Mouse (Mus musculus): ENCODE results near the gene Rgs21. TPM values are rescaled to one million over a fixed set of nuclear protein-coding genes. Genes with fewer than 3 reads are reported as not detected.

Gene Rgs21
- polyA plus RNA-seq, 1 experiment from 2014 or later = not detected

DNA sequence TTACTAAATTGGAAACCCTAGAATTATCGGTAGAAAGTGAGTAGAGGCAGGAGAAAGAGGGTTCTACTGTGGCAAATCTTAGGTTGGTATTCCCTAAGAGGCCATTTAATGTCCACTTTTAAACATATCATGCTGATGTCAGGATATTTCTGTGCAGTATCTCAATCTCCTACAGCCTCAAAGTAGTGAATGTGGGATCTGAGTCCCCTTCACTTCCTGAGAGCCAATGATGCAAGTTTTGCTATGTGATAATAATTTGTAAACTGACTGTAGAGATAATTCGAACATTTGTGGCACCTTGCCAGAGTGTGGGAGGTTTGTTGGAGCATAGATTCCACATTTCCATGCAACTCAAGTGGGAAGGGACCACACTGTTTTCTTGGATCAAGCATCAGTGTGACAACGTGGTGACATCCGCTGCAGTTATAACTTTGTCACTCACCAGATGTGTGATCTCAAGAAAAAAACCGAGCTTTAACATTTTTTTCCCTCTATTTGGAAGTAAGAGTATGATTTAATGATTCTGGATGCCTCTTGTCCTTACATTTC, 49.5 kb downstream of the Rgs21 start:
- no peaks in the 10 kb centered on the region for H3K9me3 ChIP-seq (ENCODE audit: control insufficient read depth, low read length)
- no peaks in the 10 kb centered on the region for H3K36me3 ChIP-seq (ENCODE audit: control insufficient read depth, insufficient read depth, low read length)
- no peak for ATAC-seq (ENCODE audit: low FRiP score, low TSS enrichment)
- no peaks in the 10 kb centered on the region for H3K27me3 ChIP-seq (ENCODE audit: control insufficient read depth, insufficient read depth, low read length)
- H3K4me2 ChIP-seq (replicated peaks; ENCODE audit: low read depth, low read length) = no peak overlapping the region
- no peak overlapping the region for H3K27ac ChIP-seq (ENCODE audit: low read depth, low read length)
- H3K4me1 ChIP-seq (ENCODE audit: control insufficient read depth, insufficient read depth, low read length) = no peaks in the 10 kb centered on the region
- 69% methylated on average over 5 of the region's 5 CpGs for WGBS
- no peak overlapping the region for H3K4me3 ChIP-seq (ENCODE audit: low read length)
- H3K9ac ChIP-seq (ENCODE audit: low read depth, low read length) = no peak overlapping the region

DNA sequence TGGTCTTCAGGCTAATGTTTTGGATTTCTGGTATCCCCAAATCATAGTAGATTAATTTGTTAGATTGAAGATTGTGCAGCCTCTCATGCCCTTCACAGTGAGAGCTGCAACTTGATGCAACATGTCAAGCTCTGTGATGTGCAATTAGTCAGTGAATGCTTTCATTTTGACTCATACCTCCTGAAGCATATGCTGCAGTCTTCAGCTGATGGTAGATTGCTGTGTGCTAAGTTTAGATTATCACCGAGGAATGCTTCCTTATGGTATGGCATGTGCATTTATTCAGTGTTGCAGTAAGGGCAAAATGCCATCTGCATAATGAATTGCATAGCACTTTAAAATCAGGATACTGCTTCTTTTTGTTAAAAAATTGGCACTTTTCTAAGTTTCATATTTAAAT, 65.2 kb downstream of the Rgs21 start:
- WGBS = 86% methylated on average over 1 of the region's 1 CpGs
- H3K9ac ChIP-seq (ENCODE audit: low read depth, low read length) = no peak overlapping the region
- H3K9me3 ChIP-seq (ENCODE audit: control insufficient read depth, low read length) = no peaks in the 10 kb centered on the region
- no peak for ATAC-seq (ENCODE audit: low FRiP score, low TSS enrichment)
- no peaks in the 10 kb centered on the region for H3K4me1 ChIP-seq (ENCODE audit: control insufficient read depth, insufficient read depth, low read length)
- no peaks in the 10 kb centered on the region for H3K27me3 ChIP-seq (ENCODE audit: control insufficient read depth, insufficient read depth, low read length)
- no peak overlapping the region for H3K27ac ChIP-seq (ENCODE audit: low read depth, low read length)
- H3K36me3 ChIP-seq (ENCODE audit: control insufficient read depth, insufficient read depth, low read length) = no peaks in the 10 kb centered on the region
- H3K4me3 ChIP-seq (ENCODE audit: low read length) = no peak overlapping the region
- no peak overlapping the region for H3K4me2 ChIP-seq (replicated peaks; ENCODE audit: low read depth, low read length)

DNA sequence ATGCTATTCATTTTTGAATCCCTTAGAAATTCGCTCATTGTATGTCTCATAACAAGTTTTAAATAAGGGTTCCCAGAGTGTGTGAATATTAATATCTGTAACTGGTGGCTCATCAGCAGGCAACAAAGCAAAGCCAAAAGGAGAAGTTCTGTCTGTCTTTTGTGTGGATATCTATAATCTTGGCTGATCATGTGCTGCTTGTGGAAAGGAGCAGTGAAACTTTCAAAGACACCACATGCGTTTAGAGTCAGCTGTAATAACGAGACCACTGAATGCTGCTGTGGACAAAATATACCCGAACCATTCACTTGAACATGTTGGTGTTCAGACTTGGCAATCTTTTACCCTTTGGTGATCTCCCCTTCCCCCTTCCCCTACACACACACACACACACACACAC, 67.0 kb downstream of the Rgs21 start:
- Histone ChIP-seq H3K9ac (ENCODE audit: low read depth, low read length) (no peak overlapping the region), H3K4me3 (ENCODE audit: low read length) (no peak overlapping the region), H3K4me2 (replicated peaks; ENCODE audit: low read depth, low read length) (no peak overlapping the region), H3K4me1 (ENCODE audit: control insufficient read depth, insufficient read depth, low read length) (no peaks in the 10 kb centered on the region), H3K36me3 (ENCODE audit: control insufficient read depth, insufficient read depth, low read length) (no peaks in the 10 kb centered on the region), H3K9me3 (ENCODE audit: control insufficient read depth, low read length) (no peaks in the 10 kb centered on the region), H3K27ac (ENCODE audit: low read depth, low read length) (no peak overlapping the region), H3K27me3 (ENCODE audit: control insufficient read depth, insufficient read depth, low read length) (no peaks in the 10 kb centered on the region)
- no peak for ATAC-seq (ENCODE audit: low FRiP score, low TSS enrichment)
- WGBS = 85% methylated on average over 4 of the region's 4 CpGs

DNA sequence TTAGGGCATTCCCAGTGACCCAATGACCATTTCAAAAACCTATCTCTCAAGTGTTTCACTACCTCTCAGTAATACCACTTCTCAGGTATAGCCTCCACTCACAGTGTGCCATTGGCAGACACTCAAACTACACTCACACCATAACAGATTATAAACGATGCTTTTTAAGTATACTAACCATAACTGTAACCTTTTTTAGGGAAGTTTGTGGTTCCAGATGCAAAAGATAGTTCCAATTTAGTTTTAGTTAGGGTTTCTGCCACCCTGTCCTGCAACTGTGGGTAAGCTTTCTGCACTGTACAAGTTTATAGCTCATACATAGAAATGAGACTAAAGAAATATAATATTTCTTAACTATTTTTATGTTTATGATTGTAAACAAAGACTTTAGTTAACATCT, 67.7 kb downstream of the Rgs21 start:
- H3K9me3 ChIP-seq (ENCODE audit: control insufficient read depth, low read length) = no peaks in the 10 kb centered on the region
- WGBS = 77% methylated on average over 1 of the region's 1 CpGs
- H3K9ac ChIP-seq (ENCODE audit: low read depth, low read length) = no peak overlapping the region
- no peak for ATAC-seq (ENCODE audit: low FRiP score, low TSS enrichment)
- H3K4me2 ChIP-seq (replicated peaks; ENCODE audit: low read depth, low read length) = no peak overlapping the region
- H3K36me3 ChIP-seq (ENCODE audit: control insufficient read depth, insufficient read depth, low read length) = no peaks in the 10 kb centered on the region
- H3K4me3 ChIP-seq (ENCODE audit: low read length) = no peak overlapping the region
- no peaks in the 10 kb centered on the region for H3K27me3 ChIP-seq (ENCODE audit: control insufficient read depth, insufficient read depth, low read length)
- H3K4me1 ChIP-seq (ENCODE audit: control insufficient read depth, insufficient read depth, low read length) = no peaks in the 10 kb centered on the region
- H3K27ac ChIP-seq (ENCODE audit: low read depth, low read length) = no peak overlapping the region

DNA sequence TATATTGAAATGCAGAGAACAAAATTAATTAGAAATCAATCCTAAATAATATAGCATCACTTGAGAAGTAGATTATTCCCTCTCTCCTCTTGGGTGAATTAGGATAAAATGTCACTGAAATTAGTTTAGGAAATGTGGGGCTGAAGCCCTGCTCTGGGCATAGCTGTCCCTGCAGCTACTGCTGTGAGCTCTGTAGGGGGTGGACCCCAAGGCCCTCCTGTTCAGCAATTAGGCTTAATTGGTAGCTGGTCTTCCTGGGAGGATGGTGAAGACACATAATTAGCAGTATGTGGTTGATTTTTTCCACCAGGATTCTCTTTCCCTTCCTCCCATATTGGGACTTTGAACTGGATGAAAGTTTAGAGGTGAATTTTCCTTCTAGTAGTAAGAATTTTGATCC, 68.7 kb downstream of the Rgs21 start:
- H3K36me3 ChIP-seq (ENCODE audit: control insufficient read depth, insufficient read depth, low read length) = no peaks in the 10 kb centered on the region
- H3K4me3 ChIP-seq (ENCODE audit: low read length) = no peak overlapping the region
- no peaks in the 10 kb centered on the region for H3K9me3 ChIP-seq (ENCODE audit: control insufficient read depth, low read length)
- H3K9ac ChIP-seq (ENCODE audit: low read depth, low read length) = no peak overlapping the region
- no peak for ATAC-seq (ENCODE audit: low FRiP score, low TSS enrichment)
- H3K27ac ChIP-seq (ENCODE audit: low read depth, low read length) = no peak overlapping the region
- no peaks in the 10 kb centered on the region for H3K4me1 ChIP-seq (ENCODE audit: control insufficient read depth, insufficient read depth, low read length)
- H3K27me3 ChIP-seq (ENCODE audit: control insufficient read depth, insufficient read depth, low read length) = no peaks in the 10 kb centered on the region
- H3K4me2 ChIP-seq (replicated peaks; ENCODE audit: low read depth, low read length) = no peak overlapping the region

DNA sequence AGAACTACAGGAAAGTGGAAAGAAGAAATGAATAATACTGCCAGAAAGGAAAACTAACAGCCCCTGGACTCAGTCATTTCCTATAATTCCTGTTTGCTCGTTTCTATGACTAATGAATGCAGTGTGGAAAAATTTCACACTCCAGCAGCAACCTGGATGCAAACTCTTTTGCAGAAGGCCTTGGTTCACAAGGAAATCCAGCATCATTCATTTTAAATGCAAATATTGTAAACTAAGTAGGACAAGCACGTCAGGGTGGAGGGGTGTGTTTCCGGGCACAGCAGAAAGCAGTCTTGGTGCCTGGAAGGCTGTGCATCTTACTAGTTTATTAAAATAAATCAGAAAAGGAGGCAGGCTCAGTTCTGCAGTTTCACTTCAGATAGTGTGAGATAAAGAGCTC, 69.4 kb downstream of the Rgs21 start:
- Histone ChIP-seq H3K27ac (ENCODE audit: low read depth, low read length) (no peak overlapping the region), H3K4me3 (ENCODE audit: low read length) (no peak overlapping the region), H3K9ac (ENCODE audit: low read depth, low read length) (no peak overlapping the region), H3K4me2 (replicated peaks; ENCODE audit: low read depth, low read length) (no peak overlapping the region), H3K36me3 (ENCODE audit: control insufficient read depth, insufficient read depth, low read length) (no peaks in the 10 kb centered on the region), H3K27me3 (ENCODE audit: control insufficient read depth, insufficient read depth, low read length) (no peaks in the 10 kb centered on the region), H3K9me3 (ENCODE audit: control insufficient read depth, low read length) (no peaks in the 10 kb centered on the region), H3K4me1 (ENCODE audit: control insufficient read depth, insufficient read depth, low read length) (no peaks in the 10 kb centered on the region)
- WGBS = 63% methylated on average over 3 of the region's 3 CpGs
- no peak for ATAC-seq (ENCODE audit: low FRiP score, low TSS enrichment)

DNA sequence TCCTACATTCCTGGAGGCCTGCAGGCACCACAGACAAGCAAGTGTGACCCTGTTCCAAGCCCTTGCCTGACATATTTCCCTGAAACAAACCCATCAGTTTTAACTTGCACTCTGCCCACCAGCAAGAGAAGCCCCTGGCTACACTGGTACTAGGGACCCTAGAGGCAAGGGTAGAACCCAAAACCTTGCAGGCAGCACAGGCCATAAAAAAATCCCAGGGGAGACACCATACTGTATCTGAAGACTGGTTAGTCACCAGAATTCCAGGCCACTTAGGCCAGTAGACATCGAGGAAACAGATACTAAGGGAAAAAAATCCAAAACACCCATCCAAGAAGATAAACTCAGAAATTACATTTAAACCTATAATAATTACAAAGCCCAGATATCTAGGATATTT, 74.1 kb downstream of the Rgs21 start:
- Histone ChIP-seq H3K9me3 (ENCODE audit: control insufficient read depth, low read length) (no peaks in the 10 kb centered on the region), H3K9ac (ENCODE audit: low read depth, low read length) (no peak overlapping the region), H3K4me3 (ENCODE audit: low read length) (no peak overlapping the region), H3K4me2 (replicated peaks; ENCODE audit: low read depth, low read length) (no peak overlapping the region), H3K36me3 (ENCODE audit: control insufficient read depth, insufficient read depth, low read length) (no peaks in the 10 kb centered on the region), H3K27ac (ENCODE audit: low read depth, low read length) (no peak overlapping the region), H3K27me3 (ENCODE audit: control insufficient read depth, insufficient read depth, low read length) (no peaks in the 10 kb centered on the region), H3K4me1 (ENCODE audit: control insufficient read depth, insufficient read depth, low read length) (no peaks in the 10 kb centered on the region)
- no peak for ATAC-seq (ENCODE audit: low FRiP score, low TSS enrichment)
- 85% methylated on average over 1 of the region's 1 CpGs for WGBS

DNA sequence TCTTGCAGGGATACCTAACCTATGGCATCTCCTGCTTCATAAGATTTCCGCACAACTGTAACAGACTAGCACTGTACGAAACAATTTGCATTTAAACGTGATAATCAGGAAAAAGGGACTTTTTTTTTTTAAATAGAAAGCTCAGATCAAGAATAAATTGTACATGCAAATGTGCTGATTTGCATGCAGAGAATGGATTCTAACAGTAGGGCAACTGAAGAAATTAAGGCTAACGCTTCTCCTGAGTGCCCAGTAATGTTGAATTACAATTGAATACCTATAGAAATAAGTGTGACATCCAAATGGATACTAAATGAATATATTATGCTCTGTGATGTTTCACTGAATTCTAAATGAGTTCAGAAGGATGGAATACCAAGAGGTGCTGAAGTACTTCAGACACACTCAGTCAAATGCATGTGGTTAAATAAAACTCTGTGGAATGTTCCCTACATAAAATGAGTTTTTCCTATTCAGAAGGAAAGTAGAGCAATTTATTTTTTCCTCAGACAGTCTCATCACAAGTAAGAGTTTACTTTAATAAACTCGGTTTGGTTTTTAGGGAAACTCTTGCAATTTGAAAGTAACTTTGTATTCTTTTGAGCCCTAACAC, 79.1 kb downstream of the Rgs21 start:
- no peaks in the 10 kb centered on the region for H3K36me3 ChIP-seq (ENCODE audit: control insufficient read depth, insufficient read depth, low read length)
- no peak for ATAC-seq (ENCODE audit: low FRiP score, low TSS enrichment)
- H3K27me3 ChIP-seq (ENCODE audit: control insufficient read depth, insufficient read depth, low read length) = no peaks in the 10 kb centered on the region
- WGBS = 88% methylated on average over 5 of the region's 5 CpGs
- H3K4me1 ChIP-seq (ENCODE audit: control insufficient read depth, insufficient read depth, low read length) = no peaks in the 10 kb centered on the region
- no peak overlapping the region for H3K4me3 ChIP-seq (ENCODE audit: low read length)
- H3K27ac ChIP-seq (ENCODE audit: low read depth, low read length) = no peak overlapping the region
- H3K9ac ChIP-seq (ENCODE audit: low read depth, low read length) = no peak overlapping the region
- H3K4me2 ChIP-seq (replicated peaks; ENCODE audit: low read depth, low read length) = no peak overlapping the region
- H3K9me3 ChIP-seq (ENCODE audit: control insufficient read depth, low read length) = no peaks in the 10 kb centered on the region
